Mouse (Mus musculus) erythroblast, embryonic 14.5 days (primary cell): ENCODE measurements at regions not wholly inside any gene's neighbourhood (a gene's known extent, or its start where the extent isn't known, plus 50 kb on each side); places are given as distances from the start of the nearest gene placed in this dataset.

Source experiments
- GATA1 ChIP-seq: IDR thresholded peaks from 2 replicates; pipeline ENCODE4 v1.6.1; 2012; ENCODE audit warnings: low read length, inconsistent platforms, mixed read lengths
- TAL1 ChIP-seq: IDR thresholded peaks from 3 replicates; pipeline ENCODE4 v1.6.1; 2012; ENCODE audit warnings: low read length, inconsistent platforms, mixed read lengths

DNA sequence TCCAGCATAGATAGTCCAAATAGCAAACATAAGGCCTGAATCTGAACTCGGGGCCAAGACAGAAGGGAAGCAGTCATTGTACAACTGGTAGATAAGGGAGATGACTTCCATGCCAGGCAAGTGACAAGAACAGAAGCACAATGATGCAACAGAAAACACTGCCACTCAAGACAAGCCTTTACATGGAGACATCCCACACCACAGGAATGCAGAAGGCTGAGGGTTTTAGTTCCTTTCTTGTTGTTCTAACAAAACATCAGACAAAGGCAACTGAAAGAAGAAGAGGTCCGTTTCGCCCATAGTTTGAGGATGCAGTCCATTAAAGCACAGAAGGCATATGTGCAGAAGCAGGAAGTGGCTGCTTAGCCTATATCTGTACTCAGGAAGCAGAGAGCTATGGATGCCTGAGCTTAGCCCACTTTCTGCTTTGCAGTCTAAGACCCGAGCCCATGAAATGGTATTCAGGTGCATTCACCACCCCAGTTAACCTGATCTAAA is 360.0 kb upstream of the Pik3r1 start:
- TF ChIP-seq GATA1 (no peak), TAL1 (no peak)
